Mouse (Mus musculus): ENCODE measurements around the gene Serpina10. TPM values are rescaled to one million over a fixed set of nuclear protein-coding genes. Genes with fewer than 3 reads are reported as not detected.
"Not testable (repeated sequence)": the region's sequence is repeated elsewhere in the genome, so short reads cannot be mapped to it uniquely, and the experiment has no call there.

Gene Serpina10
- not detected in 2 replicates for polyA plus RNA-seq (2012; rRNA removed)

- DNase-seq (ENCODE audit: low read depth), result no peak
These were observed at the start of gene Serpina10 for GRCm38 (mm10) chr12:103631203-103631612. TSS of gene Serpina10 (minus strand) at chr12:103631444.

GRCm38 (mm10) chr12:103679853-103680252, 48.6 kb upstream of the Serpina10 start:
- not testable (repeated sequence) for DNase-seq (ENCODE audit: low read depth)

GRCm38 (mm10) chr12:103676039-103676438, 44.8 kb upstream of the Serpina10 start, which contains the start of gene Serpina16:
TSS of gene Serpina16 (minus strand) at chr12:103676139.
- DNase-seq (ENCODE audit: low read depth), result no peak

- DNase-seq (ENCODE audit: low read depth), result no peak
These were observed 41.9 kb upstream of the Serpina10 start for GRCm38 (mm10) chr12:103673179-103673578.

GRCm38 (mm10) chr12:103671483-103671882, 40.2 kb upstream of the Serpina10 start:
- DNase-seq (ENCODE audit: low read depth), result no peak

- DNase-seq (ENCODE audit: low read depth), result no peak
These were observed 39.7 kb upstream of the Serpina10 start for GRCm38 (mm10) chr12:103670964-103671363.

- no peak for DNase-seq (ENCODE audit: low read depth)
These were observed 39.1 kb upstream of the Serpina10 start for GRCm38 (mm10) chr12:103670344-103670743.

GRCm38 (mm10) chr12:103665286-103665685, 34.0 kb upstream of the Serpina10 start:
- DNase-seq (ENCODE audit: low read depth), result no peak

GRCm38 (mm10) chr12:103662053-103662452, 30.8 kb upstream of the Serpina10 start:
- DNase-seq (ENCODE audit: low read depth), result not testable (repeated sequence)

GRCm38 (mm10) chr12:103660076-103660475, 28.8 kb upstream of the Serpina10 start:
- no peak for DNase-seq (ENCODE audit: low read depth)

GRCm38 (mm10) chr12:103659171-103659570, 27.9 kb upstream of the Serpina10 start:
- no peak for DNase-seq (ENCODE audit: low read depth)

GRCm38 (mm10) chr12:103657991-103658390, 26.7 kb upstream of the Serpina10 start:
- DNase-seq (ENCODE audit: low read depth), result no peak

GRCm38 (mm10) chr12:103656848-103657626, 25.8 kb upstream of the Serpina10 start, which contains the start of gene Serpina6:
TSS of gene Serpina6 (minus strand) at chr12:103657212.
- no peak for DNase-seq (ENCODE audit: low read depth)

GRCm38 (mm10) chr12:103655123-103656044, 24.1 kb upstream of the Serpina10 start:
- no peak for DNase-seq (ENCODE audit: low read depth)

GRCm38 (mm10) chr12:103653836-103654235, 22.6 kb upstream of the Serpina10 start:
- no peak for DNase-seq (ENCODE audit: low read depth)

- no peak for DNase-seq (ENCODE audit: low read depth)
These were observed 15.1 kb upstream of the Serpina10 start for GRCm38 (mm10) chr12:103646314-103646713.

GRCm38 (mm10) chr12:103644601-103645000, 13.4 kb upstream of the Serpina10 start:
- DNase-seq (ENCODE audit: low read depth), result no peak

- DNase-seq (ENCODE audit: low read depth), result no peak
These were observed 12.6 kb upstream of the Serpina10 start for GRCm38 (mm10) chr12:103643818-103644217.

- no peak for DNase-seq (ENCODE audit: low read depth)
These were observed 12.1 kb upstream of the Serpina10 start for GRCm38 (mm10) chr12:103643336-103643735.

- no peak for DNase-seq (ENCODE audit: low read depth)
These were observed 4.6 kb upstream of the Serpina10 start for GRCm38 (mm10) chr12:103635846-103636245.

- no peak for DNase-seq (ENCODE audit: low read depth)
These were observed 3.2 kb upstream of the Serpina10 start for GRCm38 (mm10) chr12:103634430-103634829.

GRCm38 (mm10) chr12:103616860-103617261, 14.4 kb downstream of the Serpina10 start:
- no peak for DNase-seq (ENCODE audit: low read depth)

Data from gonadal fat pad, adult 2 months (tissue).